Mouse (Mus musculus) frontal cortex, adult 2 months (tissue): Measurements from ENCODE around the gene Erc2. TPM values are rescaled to one million over a fixed set of nuclear protein-coding genes. Genes with fewer than 3 reads are reported as not detected.
"Not testable (repeated sequence)": the region's sequence is repeated elsewhere in the genome, so short reads cannot be mapped to it uniquely, and the experiment has no call there.

Experiments
- DNase-seq, 2 experiments: peaks; one replicate each; pipeline ENCODE4 v3.0.0; 2022; ENCODE audit warnings: low spot score in 1 of 2; ENCODE audit errors: extremely low spot score in 1 of 2
- polyA plus RNA-seq: library from polyadenylated mRNA; depleted of rRNA; stranded (reverse); fragments of >200 nt; gene quantifications from 2 replicates; pipeline ENCODE4 v1.2.3, GENCODE M21; 2012

Gene Erc2
- polyA plus RNA-seq, 1 experiment = 73.5 TPM

- DNase-seq = no peak
Measured at GRCm38 (mm10) chr14:27822566-27822965, 200.3 kb downstream of the Erc2 start.

GRCm38 (mm10) chr14:27823048-27823447 lies 200.8 kb downstream of the Erc2 start:
- DNase-seq = peak in 1 of 2 experiments; percentile 48

GRCm38 (mm10) chr14:27823897-27824296 lies 201.7 kb downstream of the Erc2 start:
- no peak for DNase-seq

- DNase-seq = no peak
Measured at GRCm38 (mm10) chr14:27826829-27827228, 204.6 kb downstream of the Erc2 start.

- DNase-seq = no peak
Measured at GRCm38 (mm10) chr14:27828089-27828488, 205.9 kb downstream of the Erc2 start.

- DNase-seq = peak in 1 of 2 experiments; percentile 62
Measured at GRCm38 (mm10) chr14:27832196-27832595, 210.0 kb downstream of the Erc2 start.

GRCm38 (mm10) chr14:27835351-27835750 lies 213.1 kb downstream of the Erc2 start:
- no peak for DNase-seq

- no peak for DNase-seq
Measured at GRCm38 (mm10) chr14:27837601-27838105, 215.4 kb downstream of the Erc2 start.

- no peak for DNase-seq
Measured at GRCm38 (mm10) chr14:27840120-27840519, 217.9 kb downstream of the Erc2 start.

GRCm38 (mm10) chr14:27846875-27847274 lies 224.6 kb downstream of the Erc2 start:
- peak; percentile 78 to 82 for DNase-seq

- DNase-seq = no peak
Measured at GRCm38 (mm10) chr14:27847291-27847690, 225.1 kb downstream of the Erc2 start.

- DNase-seq = no peak
Measured at GRCm38 (mm10) chr14:27851231-27851630, 229.0 kb downstream of the Erc2 start.

GRCm38 (mm10) chr14:27852606-27853005 lies 230.4 kb downstream of the Erc2 start:
- DNase-seq = peak; percentile 60 to 66

GRCm38 (mm10) chr14:27860371-27861046 lies 238.3 kb downstream of the Erc2 start:
- DNase-seq = peak; percentile 83 to 89

- peak; percentile 23 to 57 for DNase-seq
Measured at GRCm38 (mm10) chr14:27862299-27862698, 240.1 kb downstream of the Erc2 start.

GRCm38 (mm10) chr14:27867386-27867785 lies 245.2 kb downstream of the Erc2 start:
- DNase-seq = no peak

GRCm38 (mm10) chr14:27873619-27874018 lies 251.4 kb downstream of the Erc2 start:
- no peak for DNase-seq

- DNase-seq = peak; percentile 72 to 80
Measured at GRCm38 (mm10) chr14:27875991-27876411, 253.8 kb downstream of the Erc2 start.

- no peak for DNase-seq
Measured at GRCm38 (mm10) chr14:27881972-27882371, 259.7 kb downstream of the Erc2 start.

- not testable (repeated sequence) for DNase-seq
Measured at GRCm38 (mm10) chr14:27886337-27886736, 264.1 kb downstream of the Erc2 start.

GRCm38 (mm10) chr14:27887488-27887887 lies 265.3 kb downstream of the Erc2 start:
- no peak for DNase-seq

GRCm38 (mm10) chr14:27889650-27890049 lies 267.4 kb downstream of the Erc2 start:
- no peak for DNase-seq
